Mouse (Mus musculus) brain, embryonic 14.5 days (tissue): ENCODE measurements at regions not wholly inside any gene's neighbourhood (a gene's known extent, or its start where the extent isn't known, plus 50 kb on each side); places are given as distances from the start of the nearest gene placed in this dataset.

Experiments
- CTCF ChIP-seq: fragments of 200-500 bp; IDR thresholded peaks from 2 replicates; pipeline ENCODE4 v1.5.1; 2012; ENCODE audit warnings: inconsistent platforms, mild to moderate bottlenecking, moderate library complexity, borderline replicate concordance; ENCODE audit not compliant: insufficient read depth, insufficient read length; ENCODE audit errors: extremely low read depth
- POLR2A ChIP-seq: fragments of 200-500 bp; IDR thresholded peaks from 2 replicates; pipeline ENCODE4 v1.6.1; 2012; ENCODE audit warnings: mild to moderate bottlenecking, inconsistent platforms, borderline replicate concordance; ENCODE audit not compliant: poor library complexity, insufficient read depth, insufficient read length, severe bottlenecking; ENCODE audit errors: extremely low read depth

DNA sequence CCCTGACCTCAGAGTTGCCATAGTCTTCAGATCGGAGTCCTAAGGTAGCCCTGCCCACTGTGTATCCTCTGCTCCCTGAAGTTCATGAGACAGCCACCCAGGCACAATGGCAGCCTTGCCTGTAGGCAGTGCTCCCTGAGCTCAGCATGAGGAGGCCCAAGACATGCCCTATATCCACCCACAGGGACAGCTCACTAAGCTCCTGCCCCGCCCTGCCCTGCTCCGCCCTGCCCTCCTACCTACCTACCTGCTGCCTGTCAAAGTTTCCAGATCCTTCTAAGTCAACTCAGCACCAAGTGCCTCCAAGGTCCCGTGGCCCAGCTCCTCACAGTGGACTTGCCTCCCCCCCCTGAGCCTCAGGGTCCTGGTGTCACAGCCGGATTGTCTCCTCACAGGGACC lies 168.9 kb downstream of the Bcl11b start:
- TF ChIP-seq POLR2A (no peak), CTCF (no peak)
